Mouse (Mus musculus) hindbrain, embryonic 11.5 days (tissue): ENCODE measurements around the gene Tysnd1. TPM values are rescaled to one million over a fixed set of nuclear protein-coding genes. Genes with fewer than 3 reads are reported as not detected.

Experiments
- ATAC-seq: fragments of 200-750 bp; cut with Nextera tagmentation; 2 replicates; pipeline ENCODE4 v1.8.0; 2017; ENCODE audit warnings: mild to moderate bottlenecking, moderate TSS enrichment, moderate library complexity; ENCODE audit not compliant: low FRiP score
- DNase-seq: peaks from one replicate; pipeline ENCODE4 v3.0.0-alpha.2; 2015; ENCODE audit warnings: low spot score
- H3K27ac ChIP-seq: fragments of 300-500 bp; sonication (generic); 2 replicates; pipeline ENCODE4 v1.5.1; 2014; ENCODE audit warnings: mild to moderate bottlenecking, low read depth, low read length
- H3K27me3 ChIP-seq: fragments of 300-500 bp; sonication (generic); 2 replicates; pipeline ENCODE4 v1.6.1; 2014; ENCODE audit warnings: mild to moderate bottlenecking, low read length, moderate library complexity, mixed read lengths; ENCODE audit not compliant: control insufficient read depth, insufficient read depth
- H3K36me3 ChIP-seq: fragments of 300-500 bp; sonication (generic); 2 replicates; pipeline ENCODE4 v1.6.1; 2014; ENCODE audit warnings: mild to moderate bottlenecking, low read length, moderate library complexity, mixed read lengths; ENCODE audit not compliant: control insufficient read depth, insufficient read depth
- H3K4me1 ChIP-seq: fragments of 300-500 bp; sonication (generic); replicated peaks from 2 replicates; pipeline ENCODE4 v1.6.1; 2014; ENCODE audit warnings: low read length, mixed read lengths; ENCODE audit not compliant: control insufficient read depth, insufficient read depth
- H3K4me2 ChIP-seq: fragments of 300-500 bp; sonication (generic); replicated peaks from 2 replicates; pipeline ENCODE4 v1.6.1; 2014; ENCODE audit warnings: mild to moderate bottlenecking, low read depth, low read length
- H3K4me3 ChIP-seq: fragments of 300-500 bp; sonication (generic); 2 replicates; pipeline ENCODE4 v1.5.1; 2014; ENCODE audit warnings: low read depth, low read length
- H3K9ac ChIP-seq: fragments of 300-500 bp; sonication (generic); 2 replicates; pipeline ENCODE4 v1.6.1; 2014; ENCODE audit warnings: low read depth, low read length
- H3K9me3 ChIP-seq: fragments of 300-500 bp; sonication (generic); 2 replicates; pipeline ENCODE4 v1.6.1; 2016; ENCODE audit warnings: low read length; ENCODE audit not compliant: control insufficient read depth
- WGBS: fragments of 180-500 bp; shearing (Covaris S2); extraction: QIAGEN DNeasy Blood & Tissue Kit; methylation state at CpG from one replicate; pipeline ENCODE4 v1.1.7; 2014; 5-methylcytosine and 5-hydroxymethylcytosine counted together
- polyA plus RNA-seq: library from polyadenylated mRNA; unstranded; fragments of >200 nt; fragmentation: Nextera tagmentation; extraction: Ambion mirVana; gene quantifications from 2 replicates; pipeline ENCODE4 v1.2.1, GENCODE M21; 2014

Tysnd1 gene
- polyA plus RNA-seq, 1 experiment from 2014 or later = 30.7 TPM

- DNase-seq (no peak), ATAC-seq (no peak)
- H3K4me3 ChIP-seq = no peak overlapping the region
- H3K9me3 ChIP-seq = no peaks in the 10 kb centered on the region
- peaks cover 6% of the 10 kb centered on the region; the same call in 1 of the 2 replicates for H3K36me3 ChIP-seq
- peaks cover 2% of the 10 kb centered on the region; the same call in 1 of the 2 replicates for H3K4me1 ChIP-seq
- H3K27me3 ChIP-seq = no peaks in the 10 kb centered on the region
- H3K27ac ChIP-seq = no peak overlapping the region
- H3K9ac ChIP-seq = no peak overlapping the region
- no peak overlapping the region for H3K4me2 ChIP-seq
- WGBS = 80% methylated on average over 3 of the region's 3 CpGs
These were observed 19.4 kb upstream of the Tysnd1 start for GRCm38 (mm10) chr10:61675935-61676334.

- peaks cover 2% of the 10 kb centered on the region; the same call in 1 of the 2 replicates for H3K4me1 ChIP-seq
- WGBS = 37% methylated on average over 9 of the region's 9 CpGs
- H3K4me3 ChIP-seq = peak overlapping the region; percentile 97
- H3K36me3 ChIP-seq = 0 out of 2 replicates have a peak, but pooled peaks cover 3% of the 10 kb centered on the region
- peak overlapping the region; percentile 62 for H3K9ac ChIP-seq
- peak overlapping the region; percentile 48 for H3K4me2 ChIP-seq
- no peaks in the 10 kb centered on the region for H3K27me3 ChIP-seq
- DNase-seq (no peak), ATAC-seq (peak; percentile 15; the same call in 1 of the 2 replicates)
- H3K9me3 ChIP-seq = no peaks in the 10 kb centered on the region
- peak overlapping the region; percentile 63; the same call in 1 of the 2 replicates for H3K27ac ChIP-seq
These were observed 15.8 kb upstream of the Tysnd1 start for GRCm38 (mm10) chr10:61679545-61679944.

GRCm38 (mm10) chr10:61680015-61680913 is 15.1 kb upstream of the Tysnd1 start, which contains the start of gene Sar1a:
TSS of gene Sar1a (plus strand) at chr10:61680299.
- no peaks in the 10 kb centered on the region for H3K9me3 ChIP-seq
- peak; percentile 99 for DNase-seq
- peaks cover 2% of the 10 kb centered on the region; the same call in 1 of the 2 replicates for H3K4me1 ChIP-seq
- no peaks in the 10 kb centered on the region for H3K27me3 ChIP-seq
- WGBS = under 1% methylated on average over 68 of the region's 84 CpGs
- H3K4me2 ChIP-seq = peak within 1 kb of the TSS; percentile 93
- peak within 1 kb of the TSS; percentile 97 for H3K4me3 ChIP-seq
- H3K9ac ChIP-seq = peak within 1 kb of the TSS; percentile 94
- ATAC-seq = peak; percentile 100
- no peaks in the 10 kb centered on the region for H3K36me3 ChIP-seq
- H3K27ac ChIP-seq = peak within 1 kb of the TSS; percentile 69; the same call in 1 of the 2 replicates

- H3K36me3 ChIP-seq = peaks cover 6% of the 10 kb centered on the region; the same call in 1 of the 2 replicates
- H3K4me2 ChIP-seq = no peak overlapping the region
- no peaks in the 10 kb centered on the region for H3K4me1 ChIP-seq
- H3K9me3 ChIP-seq = no peaks in the 10 kb centered on the region
- no peak overlapping the region for H3K4me3 ChIP-seq
- WGBS = 91% methylated on average over 8 of the region's 8 CpGs
- no peak for DNase-seq
- no peaks in the 10 kb centered on the region for H3K27me3 ChIP-seq
- no peak for ATAC-seq
- no peak overlapping the region for H3K27ac ChIP-seq
- no peak overlapping the region for H3K9ac ChIP-seq
These were observed 5.9 kb upstream of the Tysnd1 start for GRCm38 (mm10) chr10:61689405-61689804.

- H3K27ac ChIP-seq = no peak overlapping the region
- H3K9ac ChIP-seq = no peak overlapping the region
- H3K9me3 ChIP-seq = no peaks in the 10 kb centered on the region
- DNase-seq = no peak
- peaks cover 12% of the 10 kb centered on the region for H3K4me1 ChIP-seq
- no peak overlapping the region for H3K4me3 ChIP-seq
- no peak for ATAC-seq
- no peak overlapping the region for H3K4me2 ChIP-seq
- H3K27me3 ChIP-seq = no peaks in the 10 kb centered on the region
- peaks cover 2% of the 10 kb centered on the region; the same call in 1 of the 2 replicates for H3K36me3 ChIP-seq
- 74% methylated on average over 4 of the region's 4 CpGs for WGBS
These were observed 1.8 kb upstream of the Tysnd1 start for GRCm38 (mm10) chr10:61693563-61693962.

- ATAC-seq (no peak; the same call in 1 of the 2 replicates), DNase-seq (peak; percentile 48)
- H3K4me3 ChIP-seq = peak overlapping the region; percentile 89
- H3K9me3 ChIP-seq = no peaks in the 10 kb centered on the region
- peak overlapping the region; percentile 36; the same call in 1 of the 2 replicates for H3K27ac ChIP-seq
- H3K4me2 ChIP-seq = peak overlapping the region; percentile 99
- peaks cover 12% of the 10 kb centered on the region for H3K4me1 ChIP-seq
- under 1% methylated on average over 102 of the region's 111 CpGs for WGBS
- H3K27me3 ChIP-seq = no peaks in the 10 kb centered on the region
- peak overlapping the region; percentile 74 for H3K9ac ChIP-seq
- H3K36me3 ChIP-seq = no peaks in the 10 kb centered on the region; the same call in 1 of the 2 replicates
These were observed 617 bp downstream of the Tysnd1 start for GRCm38 (mm10) chr10:61695703-61696559.

GRCm38 (mm10) chr10:61696560-61696823 is 1.2 kb downstream of the Tysnd1 start:
- peaks cover 12% of the 10 kb centered on the region for H3K4me1 ChIP-seq
- H3K4me2 ChIP-seq = peak overlapping the region; percentile 99
- H3K27ac ChIP-seq = no peak overlapping the region
- H3K27me3 ChIP-seq = no peaks in the 10 kb centered on the region
- DNase-seq (no peak), ATAC-seq (no peak)
- H3K9ac ChIP-seq = peak overlapping the region; percentile 74
- peak overlapping the region; percentile 89 for H3K4me3 ChIP-seq
- 8% methylated on average over 19 of the region's 19 CpGs for WGBS
- H3K9me3 ChIP-seq = no peaks in the 10 kb centered on the region
- H3K36me3 ChIP-seq = no peaks in the 10 kb centered on the region; the same call in 1 of the 2 replicates

GRCm38 (mm10) chr10:61697028-61697427 is 1.7 kb downstream of the Tysnd1 start:
- no peak for ATAC-seq

More at GRCm38 (mm10) chr10:61697028-61697427, 1.7 kb downstream of the Tysnd1 start:
- H3K9me3 ChIP-seq = no peaks in the 10 kb centered on the region
- H3K27ac ChIP-seq = no peak overlapping the region
- H3K36me3 ChIP-seq = no peaks in the 10 kb centered on the region; the same call in 1 of the 2 replicates
- peaks cover 12% of the 10 kb centered on the region for H3K4me1 ChIP-seq
- peak overlapping the region; percentile 99 for H3K4me2 ChIP-seq
- H3K27me3 ChIP-seq = no peaks in the 10 kb centered on the region
- H3K4me3 ChIP-seq = peak overlapping the region; percentile 89
- no peak for DNase-seq
- no peak overlapping the region; the same call in 1 of the 2 replicates for H3K9ac ChIP-seq
- 84% methylated on average over 2 of the region's 2 CpGs for WGBS
